ENCODE assay signal across 8 mouse cellular contexts in the genomic region with DNA sequence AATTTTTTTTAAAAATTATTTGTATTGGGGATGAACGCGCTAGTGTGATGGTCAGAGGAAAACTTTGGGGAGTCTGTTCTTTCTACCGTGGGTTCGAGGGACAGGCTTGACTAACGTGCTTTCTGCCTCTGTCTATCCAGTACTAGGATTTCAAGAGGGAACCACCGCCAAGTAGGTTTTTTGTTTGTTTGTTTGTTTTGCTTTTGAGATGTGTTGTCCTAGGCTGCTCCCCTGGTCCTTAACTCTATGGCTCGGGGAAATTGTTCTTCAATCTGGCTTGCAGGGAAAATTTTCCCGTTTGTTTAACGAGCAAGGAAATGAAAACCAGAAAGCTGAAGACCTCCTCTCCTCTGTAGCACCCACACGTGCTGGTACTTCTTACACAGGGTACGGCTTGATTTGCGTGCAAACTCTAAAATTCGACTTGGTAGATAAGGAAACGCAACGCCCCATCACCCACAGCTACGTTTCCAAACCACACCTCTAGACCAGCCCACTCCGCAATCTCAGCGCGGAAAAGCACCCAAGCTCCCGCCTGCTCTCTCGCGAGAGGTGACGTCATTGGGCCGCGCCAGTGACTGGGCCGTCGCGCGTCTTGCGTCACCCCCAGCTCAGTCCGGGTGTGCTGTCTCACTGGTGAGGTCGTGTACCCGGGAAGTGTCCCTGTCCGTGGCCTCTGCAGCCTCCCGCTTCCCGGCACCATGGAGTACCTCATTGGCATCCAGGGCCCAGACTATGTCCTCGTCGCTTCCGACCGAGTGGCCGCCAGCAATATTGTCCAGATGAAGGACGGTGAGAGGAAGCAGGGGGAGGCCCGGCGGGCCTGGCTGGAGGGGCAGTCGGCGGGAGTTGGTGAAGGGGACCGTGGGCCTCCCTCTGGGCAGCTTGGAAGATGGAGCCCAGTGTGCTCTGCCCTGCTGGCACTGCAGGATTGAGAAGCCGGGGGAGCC. TPM values are rescaled to one million over a fixed set of nuclear protein-coding genes. Genes with fewer than 3 reads are reported as not detected.
A peak's percentile ranks its signal among the peaks of the same experiment; 100 is the strongest.
DNase-seq lines count a peak whose midpoint lies in the region; ATAC-seq and TF ChIP-seq lines count a peak whose summit lies in the region.

A gene (plus strand): TSS at position 577 of the 950 bp plus-strand sequence.

- no peaks in the 10 kb centered on the region for H3K27me3 ChIP-seq in heart, embryonic 12.5 days (replicated peaks)
- no peaks in the 10 kb centered on the region for H3K27me3 ChIP-seq in kidney, postnatal 0 days (ENCODE audit: insufficient read depth, low read length)
- no peaks in the 10 kb centered on the region for H3K27me3 ChIP-seq in liver, embryonic 11.5 days (replicated peaks; ENCODE audit: control insufficient read depth, insufficient read depth, low read length)
- no peaks in the 10 kb centered on the region for H3K27me3 ChIP-seq in stomach, embryonic 14.5 days (ENCODE audit: control insufficient read depth, insufficient read depth, low read length)

- 3% methylated on average over 48 of the region's 48 CpGs for WGBS in heart, embryonic 12.5 days
- WGBS in kidney, postnatal 0 days = 3% methylated on average over 48 of the region's 48 CpGs
- 3% methylated on average over 48 of the region's 48 CpGs for WGBS in liver, embryonic 11.5 days
- WGBS in stomach, embryonic 14.5 days = 2% methylated on average over 48 of the region's 48 CpGs

- peak; percentile 93 for ATAC-seq in erythroid progenitor cell, adult 5-6 weeks (replicated peaks; ENCODE audit: low FRiP score, poor library complexity, severe bottlenecking)
- ATAC-seq in heart, embryonic 12.5 days (ENCODE audit: insufficient number of reproducible peaks, low FRiP score) = peak; percentile 99
- ATAC-seq in kidney, postnatal 0 days (replicated peaks; ENCODE audit: low FRiP score, low read depth) = peak; percentile 99
- peak; percentile 91 for ATAC-seq in liver, embryonic 11.5 days (replicated peaks; ENCODE audit: low FRiP score)
- peak; percentile 99 for ATAC-seq in stomach, embryonic 14.5 days (ENCODE audit: insufficient number of reproducible peaks, insufficient read depth, low FRiP score, low read depth)

- peak within 1 kb of the TSS; percentile 97 for H3K4me2 ChIP-seq in heart, embryonic 12.5 days
- peak within 1 kb of the TSS; percentile 69 for H3K4me2 ChIP-seq in kidney, postnatal 0 days (ENCODE audit: low read length)
- peak within 1 kb of the TSS; percentile 84 for H3K4me2 ChIP-seq in liver, embryonic 11.5 days
- peak within 1 kb of the TSS; percentile 91 for H3K4me2 ChIP-seq in stomach, embryonic 14.5 days (replicated peaks; ENCODE audit: low read depth, low read length)

- peak within 1 kb of the TSS; percentile 77; the same call in 1 of the 2 replicates for H3K27ac ChIP-seq in heart, embryonic 12.5 days (ENCODE audit: poor library complexity, severe bottlenecking)
- H3K27ac ChIP-seq in kidney, postnatal 0 days = peak within 1 kb of the TSS; percentile 81
- no peak within 1 kb of the TSS for H3K27ac ChIP-seq in liver, embryonic 11.5 days (ENCODE audit: low read depth, low read length)
- H3K27ac ChIP-seq in stomach, embryonic 14.5 days (ENCODE audit: low read length) = peak within 1 kb of the TSS; percentile 66

- H3K4me1 ChIP-seq in heart, embryonic 12.5 days (replicated peaks) = peaks cover 15% of the 10 kb centered on the region
- H3K4me1 ChIP-seq in kidney, postnatal 0 days (replicated peaks; ENCODE audit: insufficient read depth, low read length) = 0 out of 2 replicates have a peak, but pooled peaks cover 4% of the 10 kb centered on the region
- peaks cover 8% of the 10 kb centered on the region for H3K4me1 ChIP-seq in liver, embryonic 11.5 days (replicated peaks; ENCODE audit: control insufficient read depth, insufficient read depth, low read length)
- H3K4me1 ChIP-seq in stomach, embryonic 14.5 days (ENCODE audit: control insufficient read depth, insufficient read depth, low read length) = 0 out of 2 replicates have a peak, but pooled peaks cover 7% of the 10 kb centered on the region

- H3K36me3 ChIP-seq in heart, embryonic 12.5 days = 0 out of 2 replicates have a peak, but pooled peaks cover 7% of the 10 kb centered on the region
- no peaks in the 10 kb centered on the region for H3K36me3 ChIP-seq in kidney, postnatal 0 days (ENCODE audit: insufficient read depth, low read length)
- H3K36me3 ChIP-seq in liver, embryonic 11.5 days (ENCODE audit: control insufficient read depth, insufficient read depth, low read length) = no peaks in the 10 kb centered on the region
- H3K36me3 ChIP-seq in stomach, embryonic 14.5 days (ENCODE audit: control insufficient read depth, insufficient read depth, low read length) = peaks cover 6% of the 10 kb centered on the region; the same call in 1 of the 2 replicates

- no peaks in the 10 kb centered on the region for H3K9me3 ChIP-seq in heart, embryonic 12.5 days (replicated peaks)
- no peaks in the 10 kb centered on the region for H3K9me3 ChIP-seq in kidney, postnatal 0 days (replicated peaks; ENCODE audit: low read length)
- no peaks in the 10 kb centered on the region for H3K9me3 ChIP-seq in liver, embryonic 11.5 days (ENCODE audit: control insufficient read depth, low read length)
- H3K9me3 ChIP-seq in stomach, embryonic 14.5 days (ENCODE audit: control insufficient read depth, low read depth, low read length) = no peaks in the 10 kb centered on the region

- H3K9ac ChIP-seq in heart, embryonic 12.5 days = peak within 1 kb of the TSS; percentile 99
- H3K9ac ChIP-seq in kidney, postnatal 0 days (ENCODE audit: low read depth, low read length) = peak within 1 kb of the TSS; percentile 96
- H3K9ac ChIP-seq in liver, embryonic 11.5 days (ENCODE audit: low read depth, low read length) = peak within 1 kb of the TSS; percentile 77
- peak within 1 kb of the TSS; percentile 100 for H3K9ac ChIP-seq in stomach, embryonic 14.5 days (replicated peaks; ENCODE audit: low read depth, low read length)

- H3K4me3 ChIP-seq in heart, embryonic 12.5 days = peak within 1 kb of the TSS; percentile 100
- peak within 1 kb of the TSS; percentile 100 for H3K4me3 ChIP-seq in kidney, postnatal 0 days (replicated peaks; ENCODE audit: low read depth, low read length)
- H3K4me3 ChIP-seq in liver, embryonic 11.5 days (ENCODE audit: low read depth, low read length) = peak within 1 kb of the TSS; percentile 76
- peak within 1 kb of the TSS; percentile 100 for H3K4me3 ChIP-seq in stomach, embryonic 14.5 days (ENCODE audit: low read depth, low read length)

- DNase-seq in CD4-positive helper T cell, adult 2 months (ENCODE audit: low read depth, low spot score) = peak; percentile 98
- DNase-seq in brain, embryonic 18.5 days (ENCODE audit: low read depth, low spot score) = peak; percentile 94
- DNase-seq in kidney, postnatal 0 days (ENCODE audit: low spot score) = peak; percentile 97
- DNase-seq in liver, embryonic 11.5 days (ENCODE audit: low spot score) = peak; percentile 100
- DNase-seq in naive thymus-derived CD4-positive, alpha-beta T cell, adult 2 months (ENCODE audit: low read depth) = peak; percentile 99

- TF ChIP-seq CTCF in kidney, postnatal 0 days (IDR thresholded peaks at IDR 0.05; ENCODE audit: low read depth) = no peak

RNA-seq across cellular contexts. Expression of the gene that starts here (rescaled TPM):
- 78.2 and 88.0 TPM in 2 replicates for total RNA-seq in erythroid progenitor cell, adult 5-6 weeks (2015; ENCODE audit: low replicate concordance)
- 11.7 and 47.1 TPM in 2 replicates for total RNA-seq in erythroid progenitor cell, adult 5-6 weeks (2017; ENCODE audit: low replicate concordance)
- polyA plus RNA-seq in heart, embryonic 12.5 days (2016; fragmentation: Nextera tagmentation; extraction: Ambion mirVana) = 383 and 387 TPM in 2 replicates
- 450 and 458 TPM in 2 replicates for polyA plus RNA-seq in kidney, postnatal 0 days (2015; fragmentation: Nextera tagmentation; extraction: Ambion mirVana)
- 535 and 555 TPM in 2 replicates for polyA plus RNA-seq in liver, embryonic 11.5 days (2014; fragmentation: Nextera tagmentation; extraction: Ambion mirVana)
- polyA plus RNA-seq in stomach, embryonic 14.5 days (2014; fragmentation: Nextera tagmentation; extraction: Ambion mirVana) = 461 and 487 TPM in 2 replicates
